Mouse (Mus musculus): Measurements from ENCODE around the gene Hivep2. TPM values are rescaled to one million over a fixed set of nuclear protein-coding genes. Genes with fewer than 3 reads are reported as not detected.

The Hivep2 gene
- polyA plus RNA-seq (2021; fragmentation: Nextera tagmentation) = 33.8 and 37.4 TPM in 2 replicates
- long read RNA-seq, experiment 1, partial matches to known transcripts = 57 of 75 reads
- long read RNA-seq, experiment 1, other reads (novel, unspliced or antisense) = 18 of 75 reads
- long read RNA-seq, experiment 2, partial matches to known transcripts = 93 of 106 reads
- long read RNA-seq, experiment 2, other reads (novel, unspliced or antisense) = 13 of 106 reads

GRCm38 (mm10) chr10:13965974-13966829, at the start of gene Hivep2:
Gene Hivep2 (plus strand): TSS chr10:13966075.

Other genes starting within 250 kb of the Hivep2 start
- 118 and 126 TPM in 2 replicates for gene Aig1, start 97.1 kb upstream of the Hivep2 start, polyA plus RNA-seq (2021; fragmentation: Nextera tagmentation)

Measured in layer of hippocampus, adult 6 months (tissue).